Comparison of ENCODE assay signal across 24 mouse cellular contexts in genomic region chr5:72783123-72783522, GRCm38 (mm10). TPM values are rescaled to one million over a fixed set of nuclear protein-coding genes. Genes with fewer than 3 reads are reported as not detected.
DNase-seq lines count a peak whose midpoint lies in the region; ATAC-seq and TF ChIP-seq lines count a peak whose summit lies in the region.
"Had no signal": no experiment of that assay in that cellular context is flagged by ENCODE, and none has a peak within 500 bp of the region (broad histone marks: within the 10 kb centered on the region; RNA-seq: fewer than 3 reads in every experiment).

No protein-coding gene starts in this region.

- H3K9ac ChIP-seq in heart, postnatal 0 days (replicated peaks; ENCODE audit: low read depth, low read length): no peak overlapping the region
- H3K9ac ChIP-seq: forebrain, embryonic 13.5 days; forebrain, postnatal 0 days; heart, embryonic 13.5 days; hindbrain, embryonic 12.5 days; hindbrain, embryonic 15.5 days had no signal

- peak; percentile 58 to 69 for DNase-seq in cerebellum, postnatal 10 days
- DNase-seq in cerebellum, adult 2 months: no peak
- no peak for DNase-seq in heart, postnatal 0 days (ENCODE audit: low spot score)
- no peak for DNase-seq in heart, adult 18-20 months
- DNase-seq in adrenal gland, postnatal 10 days: no peak
- DNase-seq: adrenal gland, adult 8-10 months; adrenal gland, postnatal 36 days; cerebellum, adult 18-20 months; cerebellum, adult 9-11 months; cerebellum, postnatal 36 days; forebrain, postnatal 0 days; gastrocnemius, adult 2 months; gastrocnemius, postnatal 14 days; heart, adult 2 months; heart, postnatal 14 days; kidney, adult 11 months had no signal

- 46% methylated on average over 7 of the region's 7 CpGs for WGBS in cerebellum, adult 2 months
- WGBS in heart, postnatal 0 days: 61% methylated on average over 7 of the region's 7 CpGs

- no peaks in the 10 kb centered on the region for H3K27me3 ChIP-seq in cerebellum, adult 2 months (ENCODE audit: control insufficient read depth, insufficient read depth, low read length)
- H3K27me3 ChIP-seq in heart, postnatal 0 days (ENCODE audit: control insufficient read depth, insufficient read depth, low read length): no peaks in the 10 kb centered on the region
- H3K27me3 ChIP-seq: forebrain, embryonic 13.5 days; heart, embryonic 13.5 days; hindbrain, embryonic 12.5 days; hindbrain, embryonic 15.5 days had no signal

- no peak for TF ChIP-seq CTCF in cerebellum, adult 2 months (IDR thresholded peaks at IDR 0.05; ENCODE audit: borderline replicate concordance, insufficient read depth, low read depth, low read length)
- TF ChIP-seq CTCF in heart, postnatal 0 days (IDR thresholded peaks at IDR 0.05; ENCODE audit: low read depth): no peak

- no peak overlapping the region for H3K4me3 ChIP-seq in cerebellum, adult 2 months (replicated peaks; ENCODE audit: insufficient read depth, low read depth, low read length)
- H3K4me3 ChIP-seq in heart, postnatal 0 days (ENCODE audit: low read depth, low read length): no peak overlapping the region
- H3K4me3 ChIP-seq: forebrain, embryonic 10.5 days; forebrain, embryonic 13.5 days; gastrocnemius, adult 2 months; heart, adult 2 months; heart, embryonic 10.5 days; heart, embryonic 13.5 days; hindbrain, embryonic 12.5 days; hindbrain, embryonic 15.5 days had no signal

- no peak overlapping the region for H3K27ac ChIP-seq in cerebellum, adult 2 months (ENCODE audit: insufficient read depth, low read length)
- H3K27ac ChIP-seq in heart, postnatal 0 days (ENCODE audit: low read depth): 0 out of 2 replicates have a peak overlapping the region, but pooled peaks have one; percentile 12
- H3K27ac ChIP-seq: forebrain, embryonic 10.5 days; forebrain, embryonic 13.5 days; gastrocnemius, adult 2 months; heart, adult 2 months; heart, embryonic 10.5 days; heart, embryonic 13.5 days; hindbrain, embryonic 12.5 days; hindbrain, embryonic 15.5 days had no signal

- H3K4me2 ChIP-seq in heart, postnatal 0 days (ENCODE audit: low read depth, low read length): no peak overlapping the region
- H3K4me2 ChIP-seq: forebrain, embryonic 13.5 days; heart, embryonic 13.5 days; hindbrain, embryonic 12.5 days; hindbrain, embryonic 15.5 days had no signal

- TF ChIP-seq EP300 in heart, postnatal 0 days (IDR thresholded peaks at IDR 0.05; ENCODE audit: low read depth): no peak

- H3K9me3 ChIP-seq in heart, postnatal 0 days (replicated peaks; ENCODE audit: control insufficient read depth, low read length): no peaks in the 10 kb centered on the region
- H3K9me3 ChIP-seq: forebrain, embryonic 10.5 days; forebrain, embryonic 13.5 days; heart, embryonic 10.5 days; heart, embryonic 13.5 days; hindbrain, embryonic 12.5 days; hindbrain, embryonic 15.5 days had no signal

- peaks cover 8% of the 10 kb centered on the region; the same call in 1 of the 2 replicates for H3K36me3 ChIP-seq in heart, postnatal 0 days (replicated peaks; ENCODE audit: control insufficient read depth, insufficient read depth, low read length)
- H3K36me3 ChIP-seq: forebrain, embryonic 10.5 days; hindbrain, embryonic 12.5 days; hindbrain, embryonic 15.5 days had no signal

- no peaks in the 10 kb centered on the region for H3K4me1 ChIP-seq in cerebellum, adult 2 months (ENCODE audit: control insufficient read depth, insufficient read depth, low read length)
- peaks cover 4% of the 10 kb centered on the region for H3K4me1 ChIP-seq in heart, postnatal 0 days (ENCODE audit: control insufficient read depth, insufficient read depth)
- H3K4me1 ChIP-seq: forebrain, embryonic 10.5 days; forebrain, embryonic 13.5 days; heart, embryonic 10.5 days; hindbrain, embryonic 12.5 days; hindbrain, embryonic 15.5 days had no signal

- TF ChIP-seq POLR2A in cerebellum, adult 2 months (IDR thresholded peaks at IDR 0.05; ENCODE audit: borderline replicate concordance, insufficient read depth, low read length): no peak

- ATAC-seq in heart, postnatal 0 days (ENCODE audit: insufficient read depth, low read depth): no peak
- peak; percentile 84 for ATAC-seq in megakaryocyte progenitor cell, adult 5-6 weeks (replicated peaks; ENCODE audit: poor library complexity)
- ATAC-seq: activated CD4-positive, CD25-positive, alpha-beta regulatory T cell, adult 4 months; forebrain, embryonic 13.5 days; forebrain, postnatal 0 days had no signal

RNA-seq across cellular contexts. Expression of gene Txk, which starts 30.5 kb away (rescaled TPM):
- 0.03 and 0.05 TPM in 2 replicates for polyA plus RNA-seq in cerebellum, adult 2 months (2012; rRNA removed)
- 0.19 TPM in 1 of 2 replicates, not detected in the other for total RNA-seq in heart, postnatal 0 days (2014; rRNA removed; ENCODE audit: low replicate concordance)
- polyA plus RNA-seq in heart, postnatal 0 days (2015; fragmentation: Nextera tagmentation; extraction: Ambion mirVana): 0.10 TPM in 1 of 2 replicates, not detected in the other
- total RNA-seq in heart, adult 18-20 months (2021): under 1 TPM; 0.10 to 0.51 TPM
- total RNA-seq in megakaryocyte progenitor cell, adult 5-6 weeks (2015): 0.57 and 1.2 TPM in 2 replicates
- 0.08 and 0.41 TPM in 2 replicates for total RNA-seq in megakaryocyte progenitor cell, adult 5-6 weeks (2017)
- under 1 TPM; 0.58 to 0.66 TPM for total RNA-seq in adrenal gland, postnatal 10 days (2021)
- total RNA-seq: forebrain, postnatal 0 days had no signal
- polyA plus RNA-seq: forebrain, embryonic 10.5 days; heart, embryonic 10.5 days; hindbrain, embryonic 12.5 days had no signal

Comparison
In these comparisons a context has a peak if more than half of its experiments do, and no peak if none do; other contexts are left out.
1. DNase-seq: peak in cerebellum, postnatal 10 days (2 of 2); none in cerebellum, adult 2 months (0 of 2), heart, postnatal 0 days (single experiment), heart, adult 18-20 months (0 of 2) and adrenal gland, postnatal 10 days (single experiment).